Comparison of ENCODE assay signal across 8 mouse cellular contexts in genomic region chr7:19473875-19474443, GRCm38 (mm10). TPM values are rescaled to one million over a fixed set of nuclear protein-coding genes. Genes with fewer than 3 reads are reported as not detected.
DNase-seq lines count a peak whose midpoint lies in the region; ATAC-seq lines count a peak whose summit lies in the region.

No protein-coding gene starts in this region.

- H3K36me3 ChIP-seq in intestine, embryonic 16.5 days (ENCODE audit: control insufficient read depth, insufficient read depth, low read length) = no peaks in the 10 kb centered on the region
- no peaks in the 10 kb centered on the region for H3K36me3 ChIP-seq in midbrain, embryonic 10.5 days

- ATAC-seq in intestine, embryonic 16.5 days = peak; percentile 87

- DNase-seq in adrenal gland, postnatal 25 days = peak; percentile 88
- DNase-seq in embryo, embryonic 11.5 days (ENCODE audit: low read depth, low spot score) = peak; percentile 81
- peak; percentile 76 to 85 for DNase-seq in gastrocnemius, postnatal 4 days (ENCODE audit: low spot score in 2 of 2)
- DNase-seq in left cerebral cortex, postnatal 4 days = peak; percentile 81
- peak; percentile 67 for DNase-seq in midbrain, embryonic 10.5 days (ENCODE audit: low spot score)
- DNase-seq in right cerebral cortex, postnatal 36 days (ENCODE audit: low spot score in 2 of 2) = peak; percentile 72 to 75
- no peak for DNase-seq in MN1 (ENCODE audit: low spot score)

- 0 out of 2 replicates have a peak, but pooled peaks cover 3% of the 10 kb centered on the region for H3K4me1 ChIP-seq in intestine, embryonic 16.5 days (ENCODE audit: control insufficient read depth, insufficient read depth, low read length)
- H3K4me1 ChIP-seq in midbrain, embryonic 10.5 days = peaks cover 25% of the 10 kb centered on the region

- under 1% methylated on average over 88 of the region's 89 CpGs for WGBS in intestine, embryonic 16.5 days
- WGBS in midbrain, embryonic 10.5 days = under 1% methylated on average over 89 of the region's 89 CpGs

- peak overlapping the region; percentile 76 for H3K9ac ChIP-seq in intestine, embryonic 16.5 days (ENCODE audit: low read depth, low read length)

- H3K27ac ChIP-seq in intestine, embryonic 16.5 days (ENCODE audit: low read length) = peak overlapping the region; percentile 41
- H3K27ac ChIP-seq in midbrain, embryonic 10.5 days (replicated peaks) = peak overlapping the region; percentile 79

- peak overlapping the region; percentile 94 for H3K4me2 ChIP-seq in intestine, embryonic 16.5 days (ENCODE audit: low read depth, low read length)

- no peaks in the 10 kb centered on the region for H3K9me3 ChIP-seq in intestine, embryonic 16.5 days (ENCODE audit: control insufficient read depth, low read length)
- H3K9me3 ChIP-seq in midbrain, embryonic 10.5 days (replicated peaks) = peaks cover 10% of the 10 kb centered on the region

- intact Hi-C loops in left cerebral cortex, postnatal 4 days (cut with DNase I) = no loop called here

- H3K4me3 ChIP-seq in intestine, embryonic 16.5 days (ENCODE audit: low read length) = peak overlapping the region; percentile 60
- peak overlapping the region; percentile 62 for H3K4me3 ChIP-seq in midbrain, embryonic 10.5 days

- peaks cover 48% of the 10 kb centered on the region for H3K27me3 ChIP-seq in intestine, embryonic 16.5 days (replicated peaks; ENCODE audit: control insufficient read depth, insufficient read depth, low read length)
- peaks cover 100% of the 10 kb centered on the region for H3K27me3 ChIP-seq in midbrain, embryonic 10.5 days (ENCODE audit: low read depth, poor library complexity, severe bottlenecking)

RNA-seq across cellular contexts. Expression of gene Exoc3l2, which starts 10.8 kb away (rescaled TPM):
- 31.9 and 38.0 TPM in 2 replicates for total RNA-seq in adrenal gland, postnatal 25 days (2021)
- under 1 TPM; 0.65 to 0.83 TPM for total RNA-seq in gastrocnemius, postnatal 4 days (2021)
- 0.27 and 0.46 TPM in 2 replicates for polyA plus RNA-seq in intestine, embryonic 16.5 days (2015; fragmentation: Nextera tagmentation; extraction: Ambion mirVana)
- under 1 TPM; 0.42 to 0.46 TPM for total RNA-seq in left cerebral cortex, postnatal 4 days (2021)
- 0.75 and 0.81 TPM in 2 replicates for polyA plus RNA-seq in midbrain, embryonic 10.5 days (2016; fragmentation: Nextera tagmentation; extraction: Ambion mirVana)

RNA-seq across cellular contexts. Expression of gene Mark4, which starts 15.3 kb away (rescaled TPM):
- total RNA-seq in adrenal gland, postnatal 25 days (2021) = 56.0 and 69.2 TPM in 2 replicates
- 10 to 100 TPM; 18.9 to 20.5 TPM for total RNA-seq in gastrocnemius, postnatal 4 days (2021)
- 3.7 and 4.4 TPM in 2 replicates for polyA plus RNA-seq in intestine, embryonic 16.5 days (2015; fragmentation: Nextera tagmentation; extraction: Ambion mirVana)
- 100 to 1,000 TPM; 118 to 119 TPM for total RNA-seq in left cerebral cortex, postnatal 4 days (2021)
- polyA plus RNA-seq in midbrain, embryonic 10.5 days (2016; fragmentation: Nextera tagmentation; extraction: Ambion mirVana) = 8.0 and 8.4 TPM in 2 replicates

RNA-seq across cellular contexts. Expression of gene Bloc1s3, which starts 34.2 kb away (rescaled TPM):
- 13.0 and 15.9 TPM in 2 replicates for total RNA-seq in adrenal gland, postnatal 25 days (2021)
- 1 to 10 TPM; 1.9 to 2.3 TPM for total RNA-seq in gastrocnemius, postnatal 4 days (2021)
- polyA plus RNA-seq in intestine, embryonic 16.5 days (2015; fragmentation: Nextera tagmentation; extraction: Ambion mirVana) = 1.4 and 2.0 TPM in 2 replicates
- total RNA-seq in left cerebral cortex, postnatal 4 days (2021) = 1 to 10 TPM; 8.5 to 8.8 TPM
- 2.3 and 2.4 TPM in 2 replicates for polyA plus RNA-seq in midbrain, embryonic 10.5 days (2016; fragmentation: Nextera tagmentation; extraction: Ambion mirVana)

RNA-seq across cellular contexts. Expression of gene Trappc6a, which starts 34.2 kb away (rescaled TPM):
- total RNA-seq in adrenal gland, postnatal 25 days (2021) = 76.5 and 92.1 TPM in 2 replicates
- 10 to 100 TPM; 27.3 to 30.6 TPM for total RNA-seq in gastrocnemius, postnatal 4 days (2021)
- 147 and 159 TPM in 2 replicates for polyA plus RNA-seq in intestine, embryonic 16.5 days (2015; fragmentation: Nextera tagmentation; extraction: Ambion mirVana)
- total RNA-seq in left cerebral cortex, postnatal 4 days (2021) = 10 to 100 TPM; 17.9 to 19.0 TPM
- polyA plus RNA-seq in midbrain, embryonic 10.5 days (2016; fragmentation: Nextera tagmentation; extraction: Ambion mirVana) = 65.2 and 68.2 TPM in 2 replicates

RNA-seq across cellular contexts. Expression of gene Nkpd1, which starts 43.7 kb away (rescaled TPM):
- not detected in 2 replicates for total RNA-seq in adrenal gland, postnatal 25 days (2021)
- under 1 TPM; 0.10 to 0.12 TPM for total RNA-seq in gastrocnemius, postnatal 4 days (2021)
- 0.06 and 0.07 TPM in 2 replicates for polyA plus RNA-seq in intestine, embryonic 16.5 days (2015; fragmentation: Nextera tagmentation; extraction: Ambion mirVana)
- total RNA-seq in left cerebral cortex, postnatal 4 days (2021) = under 1 TPM; 0.90 to 0.91 TPM
- 0.06 TPM in 2 replicates for polyA plus RNA-seq in midbrain, embryonic 10.5 days (2016; fragmentation: Nextera tagmentation; extraction: Ambion mirVana)

Comparison
In these comparisons a context has a peak if more than half of its experiments do, and no peak if none do; other contexts are left out.
1. RNA of gene Exoc3l2, which starts 10.8 kb away (total RNA-seq): 31.9 to 38.0 TPM in adrenal gland, postnatal 25 days; 0.65 to 0.83 TPM in gastrocnemius, postnatal 4 days and 0.42 to 0.46 TPM in left cerebral cortex, postnatal 4 days; every median in the first group is over 10 times any median in the second.